Mouse (Mus musculus) thymus, postnatal 0 days (tissue): ENCODE results near the gene Gm21976. TPM values are rescaled to one million over a fixed set of nuclear protein-coding genes. Genes with fewer than 3 reads are reported as not detected.
A peak's percentile ranks its signal among the peaks of the same experiment; 100 is the strongest.

Experiments
- DNase-seq: peaks from one replicate; pipeline ENCODE4 v3.0.0-alpha.2; 2015; ENCODE audit warnings: low spot score
- polyA plus RNA-seq: library from polyadenylated mRNA; unstranded; fragments of >200 nt; fragmentation: Nextera tagmentation; extraction: Ambion mirVana; gene quantifications from 2 replicates; pipeline ENCODE4 v1.2.1, GENCODE M21; 2015

Gm21976 gene
- polyA plus RNA-seq, 1 experiment from 2014 or later: not detected

DNA sequence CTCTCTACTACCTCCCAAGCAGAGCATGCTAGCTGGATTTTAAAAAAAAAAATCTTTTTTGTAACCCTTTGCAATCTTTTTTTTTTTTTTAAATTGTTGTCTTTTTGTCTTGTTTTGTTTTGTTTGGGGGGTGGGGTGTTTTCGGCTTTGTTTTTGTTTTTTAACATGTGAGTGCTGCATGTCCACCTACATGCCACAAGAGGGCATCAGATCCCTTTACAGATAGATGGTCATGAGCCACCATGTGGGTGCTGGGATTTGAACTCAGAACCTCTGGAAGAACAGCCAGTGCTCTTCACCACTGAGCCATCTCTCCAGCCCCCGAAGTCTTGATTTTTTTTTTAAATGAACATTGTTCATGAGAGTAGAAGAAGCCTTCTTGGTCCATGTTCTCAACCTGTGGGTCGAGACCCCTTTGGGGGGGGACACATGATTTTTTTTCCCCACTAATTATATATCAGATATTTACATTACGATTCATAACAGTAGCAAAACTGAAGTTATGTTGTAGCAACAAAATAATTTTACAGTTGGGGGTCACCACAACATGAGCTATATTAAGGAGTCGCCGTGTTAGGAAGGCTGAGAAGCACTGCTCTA lies 18.3 kb downstream of the Gm21976 start:
- no peak for DNase-seq

- peak; percentile 71 for DNase-seq
Measured at GRCm38 (mm10) chr13:98298833-98299758, 19.4 kb downstream of the Gm21976 start.

GRCm38 (mm10) chr13:98305257-98305656 lies 25.6 kb downstream of the Gm21976 start:
- DNase-seq: no peak

GRCm38 (mm10) chr13:98306393-98306792 lies 26.7 kb downstream of the Gm21976 start:
- no peak for DNase-seq

- DNase-seq: no peak
Measured at GRCm38 (mm10) chr13:98306852-98307475, 27.3 kb downstream of the Gm21976 start.

GRCm38 (mm10) chr13:98308004-98308403 lies 28.3 kb downstream of the Gm21976 start:
- no peak for DNase-seq

- DNase-seq: no peak
Measured at GRCm38 (mm10) chr13:98308724-98309123, 29.0 kb downstream of the Gm21976 start.

DNA sequence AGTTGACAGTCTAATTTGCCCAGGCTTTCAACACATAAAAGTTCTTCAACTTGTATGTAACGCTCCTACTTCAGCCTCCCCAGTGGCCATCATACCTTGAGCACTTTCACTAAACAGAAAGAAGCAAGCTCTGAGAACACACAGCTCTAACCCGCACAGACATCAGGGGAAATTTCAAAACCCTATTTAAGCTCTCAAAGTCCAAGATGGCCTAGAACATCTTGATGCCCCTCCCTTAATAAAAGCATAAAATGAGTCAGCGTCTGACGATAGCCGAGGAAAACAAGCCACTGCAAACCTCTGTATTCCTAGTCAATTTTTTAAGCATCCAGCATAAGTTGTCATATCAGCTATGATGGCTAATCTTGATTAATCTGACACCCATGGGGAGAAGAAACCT lies 31.9 kb downstream of the Gm21976 start:
- DNase-seq: no peak

DNA sequence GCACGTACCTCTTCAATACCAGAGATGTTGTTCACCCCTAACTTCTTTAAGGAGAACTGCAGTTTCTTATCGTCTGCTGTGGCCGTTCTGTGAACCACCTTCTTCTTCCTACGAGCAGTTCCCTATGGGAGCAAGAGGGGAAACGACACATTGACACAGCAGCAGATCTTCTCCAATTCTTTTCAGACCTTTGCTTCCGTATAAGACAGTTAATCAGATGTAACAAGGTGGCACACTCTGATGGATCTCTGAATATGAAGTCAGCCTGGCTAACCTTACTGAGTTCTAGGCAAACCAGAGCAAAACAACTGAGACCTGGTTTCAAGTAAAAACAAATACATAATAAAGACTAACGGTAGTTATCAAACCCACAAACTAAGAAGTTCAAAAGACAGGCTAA lies 33.9 kb downstream of the Gm21976 start:
- DNase-seq: no peak

GRCm38 (mm10) chr13:98315124-98315523 lies 35.4 kb downstream of the Gm21976 start:
- no peak for DNase-seq

- DNase-seq: no peak
Measured at GRCm38 (mm10) chr13:98316140-98316479, 36.4 kb downstream of the Gm21976 start.

- DNase-seq: peak; percentile 94
Measured at GRCm38 (mm10) chr13:98316480-98317245, 37.0 kb downstream of the Gm21976 start, which contains the start of gene Btf3. TSS of gene Btf3 (minus strand) at chr13:98317006.

DNA sequence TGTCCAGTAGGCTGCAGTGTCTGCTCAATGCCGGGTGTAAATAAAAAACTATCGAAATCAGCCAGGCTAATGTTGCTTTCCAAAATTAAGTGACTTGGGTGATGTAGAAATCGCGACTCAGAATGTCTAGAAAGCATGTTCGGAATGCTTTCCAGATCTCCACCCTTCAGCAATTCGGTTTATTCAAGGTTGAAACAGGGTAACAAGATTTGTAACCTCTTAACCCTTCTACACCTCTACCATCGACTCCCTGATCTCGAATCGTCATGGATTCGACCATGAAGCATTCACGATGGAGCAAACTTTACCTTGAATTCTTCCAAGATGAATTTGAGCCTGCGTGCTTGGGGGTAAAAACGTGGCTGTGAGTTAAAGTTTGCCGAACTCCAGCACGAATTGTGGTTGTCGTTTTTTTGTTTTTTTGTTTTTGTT lies 37.6 kb downstream of the Gm21976 start:
- no peak for DNase-seq

- DNase-seq: no peak
Measured at GRCm38 (mm10) chr13:98317911-98318310, 38.2 kb downstream of the Gm21976 start.

GRCm38 (mm10) chr13:98325034-98325433 lies 45.3 kb downstream of the Gm21976 start:
- no peak for DNase-seq

GRCm38 (mm10) chr13:98332106-98332505 lies 52.4 kb downstream of the Gm21976 start:
- no peak for DNase-seq

DNA sequence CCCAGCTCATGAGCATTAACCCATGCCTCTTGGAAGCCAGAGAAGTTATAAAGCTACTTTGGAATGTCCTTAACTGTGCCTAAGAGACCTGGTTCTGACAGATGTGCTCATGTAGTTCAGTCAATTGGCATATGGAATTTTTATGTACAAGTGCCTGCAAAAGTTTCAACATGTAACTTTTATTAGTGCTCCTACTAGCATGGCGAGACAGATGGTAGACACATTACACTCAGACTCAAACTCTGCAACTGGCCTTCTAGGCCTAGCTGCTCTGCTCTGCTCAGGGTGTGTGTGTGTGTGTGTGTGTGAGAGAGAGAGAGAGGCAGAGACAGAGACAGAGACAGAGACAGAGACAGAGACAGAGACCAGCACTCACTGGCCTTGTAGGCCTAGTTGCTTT lies 56.5 kb downstream of the Gm21976 start:
- no peak for DNase-seq

GRCm38 (mm10) chr13:98340506-98340905 lies 60.8 kb downstream of the Gm21976 start:
- no peak for DNase-seq

- DNase-seq: no peak
Measured at GRCm38 (mm10) chr13:98349491-98349890, 69.8 kb downstream of the Gm21976 start.

GRCm38 (mm10) chr13:98351527-98351926 lies 71.8 kb downstream of the Gm21976 start:
- DNase-seq: peak; percentile 35

DNA sequence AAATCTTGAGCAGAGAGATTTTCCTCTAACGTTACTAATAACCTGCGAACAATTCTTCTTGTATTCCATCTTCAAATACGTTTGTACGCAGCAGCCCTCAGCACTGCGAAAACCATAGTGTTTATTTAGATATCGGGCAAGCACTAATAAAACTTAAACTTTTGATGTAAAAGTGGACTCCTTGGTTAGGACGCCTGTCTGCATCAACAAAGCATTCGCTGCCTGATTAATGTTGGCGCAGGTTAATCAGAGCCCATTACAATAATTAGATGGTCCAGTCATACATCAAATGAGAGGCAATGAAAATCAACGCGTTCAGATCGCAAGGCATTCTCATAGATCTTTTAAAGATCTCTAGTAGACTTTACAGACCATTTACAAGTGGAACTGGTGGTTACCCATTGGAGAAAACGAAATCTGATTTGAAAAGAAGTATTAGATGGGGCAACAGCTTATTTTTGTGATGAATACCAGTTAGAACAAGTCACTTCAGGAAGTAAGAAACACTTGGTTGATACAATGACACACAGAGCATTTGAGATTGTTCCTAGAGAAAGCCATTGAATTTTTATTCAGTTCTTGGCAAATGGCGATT lies 72.8 kb downstream of the Gm21976 start:
- no peak for DNase-seq
